ENCODE assay signal across 18 mouse cellular contexts in the genomic region with DNA sequence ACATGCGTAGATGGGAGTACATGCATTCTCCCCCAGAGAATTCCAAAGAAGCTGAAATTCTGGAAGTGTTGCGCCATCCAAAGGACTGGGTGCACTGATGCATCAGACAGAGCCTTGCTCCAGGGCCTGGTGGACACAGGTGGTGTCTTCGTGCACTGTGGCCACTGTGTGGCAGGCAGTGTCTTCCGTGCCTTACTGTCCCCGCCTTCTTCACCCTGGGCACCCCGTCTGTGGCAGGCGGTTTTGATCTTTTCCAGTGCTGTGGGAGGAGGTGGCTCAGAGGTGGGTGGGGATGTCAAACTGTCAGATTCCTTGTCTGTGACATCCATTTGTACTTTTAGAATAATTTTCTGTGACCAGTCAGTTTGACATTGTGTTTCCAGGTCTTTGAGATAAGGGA. TPM values are rescaled to one million over a fixed set of nuclear protein-coding genes. Genes with fewer than 3 reads are reported as not detected.
DNase-seq lines count a peak whose midpoint lies in the region; ATAC-seq and TF ChIP-seq lines count a peak whose summit lies in the region.
"Had no signal": no experiment of that assay in that cellular context is flagged by ENCODE, and none has a peak within 500 bp of the region (broad histone marks: within the 10 kb centered on the region; RNA-seq: fewer than 3 reads in every experiment).

No protein-coding gene starts in this region.

- no peaks in the 10 kb centered on the region for H3K9me3 ChIP-seq in intestine, postnatal 0 days (ENCODE audit: control insufficient read depth)
- H3K9me3 ChIP-seq in intestine, embryonic 16.5 days (ENCODE audit: control insufficient read depth, low read length) = no peaks in the 10 kb centered on the region
- H3K9me3 ChIP-seq: embryonic facial prominence, embryonic 10.5 days; forebrain, embryonic 12.5 days; intestine, embryonic 15.5 days; limb, embryonic 12.5 days had no signal

- H3K79me2 ChIP-seq in liver, adult 2 months (ENCODE audit: control insufficient read depth, insufficient read depth, low read length) = no peaks in the 10 kb centered on the region; the same call in 1 of the 2 replicates

- ATAC-seq in intestine, postnatal 0 days = peak; percentile 39; the same call in 1 of the 2 replicates
- no peak for ATAC-seq in intestine, embryonic 16.5 days
- ATAC-seq: intestine, embryonic 15.5 days had no signal

- no peaks in the 10 kb centered on the region for H3K27me3 ChIP-seq in intestine, postnatal 0 days (replicated peaks; ENCODE audit: control insufficient read depth, insufficient read depth, low read length)
- no peaks in the 10 kb centered on the region for H3K27me3 ChIP-seq in intestine, embryonic 16.5 days (replicated peaks; ENCODE audit: control insufficient read depth, insufficient read depth, low read length)
- H3K27me3 ChIP-seq in liver, adult 2 months (ENCODE audit: control insufficient read depth, insufficient read depth, low read length) = no peaks in the 10 kb centered on the region
- H3K27me3 ChIP-seq in small intestine, adult 2 months (ENCODE audit: control insufficient read depth, insufficient read depth, low read length) = no peaks in the 10 kb centered on the region
- H3K27me3 ChIP-seq: forebrain, embryonic 12.5 days; intestine, embryonic 15.5 days; limb, embryonic 12.5 days had no signal

- H3K27ac ChIP-seq in intestine, postnatal 0 days (ENCODE audit: low read depth, low read length) = no peak overlapping the region
- H3K27ac ChIP-seq in intestine, embryonic 16.5 days (ENCODE audit: low read length) = no peak overlapping the region
- no peak overlapping the region for H3K27ac ChIP-seq in bone marrow, adult 2 months (ENCODE audit: control insufficient read depth, insufficient read depth, low read depth, low read length, poor library complexity)
- no peak overlapping the region for H3K27ac ChIP-seq in liver, adult 2 months (replicated peaks; ENCODE audit: insufficient read depth, low read depth, low read length)
- H3K27ac ChIP-seq in small intestine, adult 2 months (ENCODE audit: insufficient read depth, low read depth, low read length) = no peak overlapping the region
- H3K27ac ChIP-seq: embryonic facial prominence, embryonic 10.5 days; forebrain, embryonic 12.5 days; intestine, embryonic 15.5 days; limb, embryonic 12.5 days had no signal

- H3K9ac ChIP-seq in intestine, postnatal 0 days (ENCODE audit: low read depth, low read length) = no peak overlapping the region
- no peak overlapping the region for H3K9ac ChIP-seq in intestine, embryonic 16.5 days (ENCODE audit: low read depth, low read length)
- no peak overlapping the region for H3K9ac ChIP-seq in liver, adult 2 months (ENCODE audit: low read depth, low read length)
- H3K9ac ChIP-seq: forebrain, embryonic 12.5 days; intestine, embryonic 15.5 days; limb, embryonic 12.5 days had no signal

- 73% methylated on average over 7 of the region's 7 CpGs for WGBS in intestine, postnatal 0 days
- 71% methylated on average over 7 of the region's 7 CpGs for WGBS in intestine, embryonic 16.5 days
- WGBS in bone marrow, adult 2 months = 70% methylated on average over 7 of the region's 7 CpGs
- WGBS in liver, adult 2 months = 60% methylated on average over 7 of the region's 7 CpGs
- 64% methylated on average over 7 of the region's 7 CpGs for WGBS in small intestine, adult 2 months

- TF ChIP-seq CTCF in intestine, postnatal 0 days (IDR thresholded peaks at IDR 0.05; ENCODE audit: low read depth) = peak; percentile 45; the same call in 1 of the 2 replicates
- peak; percentile 25; the same call in 1 of the 2 replicates for TF ChIP-seq CTCF in bone marrow, adult 2 months (IDR thresholded peaks at IDR 0.05; ENCODE audit: control insufficient read depth, insufficient read depth, low read length)
- TF ChIP-seq CTCF in liver, adult 2 months (IDR thresholded peaks at IDR 0.05; ENCODE audit: low read depth, low read length) = 0 out of 2 replicates have a peak, but pooled peaks have one; percentile 28
- peak; percentile 29; the same call in 1 of the 2 replicates for TF ChIP-seq CTCF in small intestine, adult 2 months (IDR thresholded peaks at IDR 0.05; ENCODE audit: extremely low read depth, insufficient read length, insufficient replicate concordance, low read depth, low read length)

- no peak for DNase-seq in liver, adult 2 months (ENCODE audit: extremely low read depth, low read depth, low spot score)
- no peak for DNase-seq in spleen, adult 18-20 months
- no peak for DNase-seq in spleen, adult 12 weeks (ENCODE audit: low spot score)
- DNase-seq: cerebellum, adult 2 months; kidney, postnatal 4 days; lung, postnatal 36 days; thymus, postnatal 36 days had no signal

- no peak overlapping the region for H3K4me2 ChIP-seq in intestine, postnatal 0 days (replicated peaks; ENCODE audit: low read depth)
- H3K4me2 ChIP-seq in intestine, embryonic 16.5 days (ENCODE audit: low read depth, low read length) = no peak overlapping the region
- H3K4me2 ChIP-seq: forebrain, embryonic 12.5 days; intestine, embryonic 15.5 days; limb, embryonic 12.5 days had no signal

- H3K4me3 ChIP-seq in intestine, postnatal 0 days (ENCODE audit: low read depth, low read length) = no peak overlapping the region
- H3K4me3 ChIP-seq in intestine, embryonic 16.5 days (ENCODE audit: low read length) = no peak overlapping the region
- H3K4me3 ChIP-seq in bone marrow, adult 2 months (replicated peaks; ENCODE audit: control insufficient read depth, low read depth, low read length) = no peak overlapping the region
- no peak overlapping the region for H3K4me3 ChIP-seq in liver, adult 2 months (ENCODE audit: insufficient read depth, low read depth, low read length)
- H3K4me3 ChIP-seq in small intestine, adult 2 months (ENCODE audit: low read depth, low read length) = no peak overlapping the region
- H3K4me3 ChIP-seq: embryonic facial prominence, embryonic 10.5 days; forebrain, embryonic 12.5 days; intestine, embryonic 15.5 days; limb, embryonic 12.5 days had no signal

- TF ChIP-seq POLR2A in bone marrow, adult 2 months (IDR thresholded peaks at IDR 0.05; ENCODE audit: borderline replicate concordance, control insufficient read depth, low read depth, low read length) = no peak
- no peak for TF ChIP-seq POLR2A in liver, adult 2 months (IDR thresholded peaks at IDR 0.05; ENCODE audit: extremely low read depth, insufficient read depth, low read length)
- TF ChIP-seq POLR2A in small intestine, adult 2 months (IDR thresholded peaks at IDR 0.05; ENCODE audit: low read depth, low read length) = no peak

- peaks cover 46% of the 10 kb centered on the region for H3K36me3 ChIP-seq in intestine, postnatal 0 days (ENCODE audit: control insufficient read depth, insufficient read depth)
- peaks cover 14% of the 10 kb centered on the region for H3K36me3 ChIP-seq in intestine, embryonic 16.5 days (ENCODE audit: control insufficient read depth, insufficient read depth, low read length)
- H3K36me3 ChIP-seq in liver, adult 2 months (ENCODE audit: control insufficient read depth, insufficient read depth, low read length) = peaks cover 56% of the 10 kb centered on the region
- H3K36me3 ChIP-seq in small intestine, adult 2 months (ENCODE audit: control insufficient read depth, insufficient read depth, low read length) = peaks cover 33% of the 10 kb centered on the region

- no peaks in the 10 kb centered on the region for H3K4me1 ChIP-seq in intestine, postnatal 0 days (replicated peaks; ENCODE audit: control insufficient read depth, insufficient read depth, low read length)
- H3K4me1 ChIP-seq in intestine, embryonic 16.5 days (ENCODE audit: control insufficient read depth, insufficient read depth, low read length) = no peaks in the 10 kb centered on the region
- H3K4me1 ChIP-seq in bone marrow, adult 2 months (ENCODE audit: control insufficient read depth, insufficient read depth, low read length) = no peaks in the 10 kb centered on the region; the same call in 1 of the 2 replicates
- no peaks in the 10 kb centered on the region; the same call in 1 of the 2 replicates for H3K4me1 ChIP-seq in liver, adult 2 months (ENCODE audit: control insufficient read depth, insufficient read depth, low read length)
- H3K4me1 ChIP-seq in small intestine, adult 2 months (ENCODE audit: control insufficient read depth, insufficient read depth, insufficient read length, low read length) = no peaks in the 10 kb centered on the region
- H3K4me1 ChIP-seq: embryonic facial prominence, embryonic 10.5 days; forebrain, embryonic 12.5 days; intestine, embryonic 15.5 days; limb, embryonic 12.5 days had no signal

RNA-seq across cellular contexts. Expression of gene Cpox, which starts 8.6 kb away (rescaled TPM):
- 54.5 and 56.7 TPM in 2 replicates for polyA plus RNA-seq in intestine, postnatal 0 days (2015; fragmentation: Nextera tagmentation; extraction: Ambion mirVana)
- polyA plus RNA-seq in intestine, embryonic 16.5 days (2015; fragmentation: Nextera tagmentation; extraction: Ambion mirVana) = 60.6 and 70.3 TPM in 2 replicates
- 68.6 and 121 TPM in 2 replicates for polyA plus RNA-seq in bone marrow, adult 2 months (2011; ENCODE audit: insufficient read depth, insufficient read length, low replicate concordance, missing spikeins)
- total RNA-seq in liver, adult 2 months (2014; rRNA removed) = 59.9 and 68.1 TPM in 2 replicates
- polyA plus RNA-seq in liver, adult 2 months (2012; rRNA removed) = 65.0 and 75.2 TPM in 2 replicates
- polyA plus RNA-seq in small intestine, adult 2 months (2012; rRNA removed) = 10.5 and 12.0 TPM in 2 replicates

RNA-seq across cellular contexts. Expression of gene E330017A01Rik, which starts 40.1 kb away (rescaled TPM):
- not detected in 2 replicates for polyA plus RNA-seq in intestine, postnatal 0 days (2015; fragmentation: Nextera tagmentation; extraction: Ambion mirVana)
- not detected in 2 replicates for polyA plus RNA-seq in intestine, embryonic 16.5 days (2015; fragmentation: Nextera tagmentation; extraction: Ambion mirVana)
- not detected in 2 replicates for polyA plus RNA-seq in bone marrow, adult 2 months (2011; ENCODE audit: insufficient read depth, insufficient read length, low replicate concordance, missing spikeins)
- not detected in 2 replicates for total RNA-seq in liver, adult 2 months (2014; rRNA removed)
- not detected in 2 replicates for polyA plus RNA-seq in liver, adult 2 months (2012; rRNA removed)
- not detected in 2 replicates for polyA plus RNA-seq in small intestine, adult 2 months (2012; rRNA removed)
- total RNA-seq: gastrocnemius, adult 18-20 months; neutrophil, adult 5-6 weeks had no signal
- polyA plus RNA-seq: cerebellum, adult 2 months; embryonic facial prominence, embryonic 10.5 days; forebrain, embryonic 12.5 days; heart, embryonic 14.5 days; intestine, embryonic 15.5 days; limb, embryonic 12.5 days had no signal

RNA-seq across cellular contexts. Expression of gene Gpr15, which starts 40.2 kb away (rescaled TPM):
- 0.20 and 0.34 TPM in 2 replicates for polyA plus RNA-seq in intestine, postnatal 0 days (2015; fragmentation: Nextera tagmentation; extraction: Ambion mirVana)
- 0.11 and 0.24 TPM in 2 replicates for polyA plus RNA-seq in intestine, embryonic 16.5 days (2015; fragmentation: Nextera tagmentation; extraction: Ambion mirVana)
- 0.79 TPM in 1 of 2 replicates, not detected in the other for polyA plus RNA-seq in bone marrow, adult 2 months (2011; ENCODE audit: insufficient read depth, insufficient read length, low replicate concordance, missing spikeins)
- not detected in 2 replicates for total RNA-seq in liver, adult 2 months (2014; rRNA removed)
- polyA plus RNA-seq in liver, adult 2 months (2012; rRNA removed) = 0.10 TPM in 1 of 2 replicates, not detected in the other
- 0.10 TPM in 1 of 2 replicates, not detected in the other for polyA plus RNA-seq in small intestine, adult 2 months (2012; rRNA removed)
- total RNA-seq: gastrocnemius, adult 18-20 months had no signal
- polyA plus RNA-seq: cerebellum, adult 2 months; embryonic facial prominence, embryonic 10.5 days; heart, embryonic 14.5 days; intestine, embryonic 15.5 days; limb, embryonic 12.5 days had no signal

RNA-seq across cellular contexts. Expression of gene Cldnd1, which starts 49.0 kb away (rescaled TPM):
- 86.0 and 86.1 TPM in 2 replicates for polyA plus RNA-seq in intestine, postnatal 0 days (2015; fragmentation: Nextera tagmentation; extraction: Ambion mirVana)
- polyA plus RNA-seq in intestine, embryonic 16.5 days (2015; fragmentation: Nextera tagmentation; extraction: Ambion mirVana) = 93.7 and 97.5 TPM in 2 replicates
- polyA plus RNA-seq in bone marrow, adult 2 months (2011; ENCODE audit: insufficient read depth, insufficient read length, low replicate concordance, missing spikeins) = 5.3 and 5.4 TPM in 2 replicates
- total RNA-seq in liver, adult 2 months (2014; rRNA removed) = 8.4 and 9.1 TPM in 2 replicates
- 30.5 and 32.3 TPM in 2 replicates for polyA plus RNA-seq in liver, adult 2 months (2012; rRNA removed)
- polyA plus RNA-seq in small intestine, adult 2 months (2012; rRNA removed) = 28.0 and 43.0 TPM in 2 replicates
